Mouse (Mus musculus): ENCODE data around the gene Slitrk5. TPM values are rescaled to one million over a fixed set of nuclear protein-coding genes. Genes with fewer than 3 reads are reported as not detected.
"Not testable (repeated sequence)": the region's sequence is repeated elsewhere in the genome, so short reads cannot be mapped to it uniquely, and the experiment has no call there.

The Slitrk5 gene
- polyA plus RNA-seq, 1 experiment: 0.02 TPM

- no peak for DNase-seq
- Histone ChIP-seq H3K4me3 (replicated peaks; ENCODE audit: extremely low read depth, low read depth, low read length) (no peak overlapping the region), H3K4me1 (ENCODE audit: control insufficient read depth, insufficient read depth, low read length) (no peaks in the 10 kb centered on the region)
- WGBS: 48% methylated on average over 4 of the region's 4 CpGs
- TF ChIP-seq POLR2A (IDR thresholded peaks at IDR 0.05; ENCODE audit: borderline replicate concordance, extremely low read depth, low read depth, low read length): no peak
- TF ChIP-seq CTCF (IDR thresholded peaks at IDR 0.05; ENCODE audit: insufficient read depth, low read length): no peak
Measured at GRCm38 (mm10) chr14:111683543-111683942, 8.6 kb downstream of the Slitrk5 start.

GRCm38 (mm10) chr14:111690139-111690538, 15.2 kb downstream of the Slitrk5 start:
- not testable (repeated sequence) for H3K4me3 ChIP-seq (replicated peaks; ENCODE audit: extremely low read depth, low read depth, low read length); DNase-seq; H3K4me1 ChIP-seq (ENCODE audit: control insufficient read depth, insufficient read depth, low read length)
- WGBS: 46% methylated on average over 1 of the region's 1 CpGs

- no peaks in the 10 kb centered on the region for H3K4me1 ChIP-seq (ENCODE audit: control insufficient read depth, insufficient read depth, low read length)
- WGBS: 50% methylated on average over 2 of the region's 2 CpGs
- TF ChIP-seq POLR2A (IDR thresholded peaks at IDR 0.05; ENCODE audit: borderline replicate concordance, extremely low read depth, low read depth, low read length): no peak
- TF ChIP-seq CTCF (IDR thresholded peaks at IDR 0.05; ENCODE audit: insufficient read depth, low read length): no peak
- DNase-seq: no peak
- H3K4me3 ChIP-seq (replicated peaks; ENCODE audit: extremely low read depth, low read depth, low read length): no peak overlapping the region
Measured at GRCm38 (mm10) chr14:111729833-111730232, 54.9 kb downstream of the Slitrk5 start.

Measured in lung, adult 2 months (tissue).